Mouse (Mus musculus): ENCODE results near the gene Lrrc28. TPM values are rescaled to one million over a fixed set of nuclear protein-coding genes. Genes with fewer than 3 reads are reported as not detected.

Gene Lrrc28
- total and polyA plus RNA-seq, 3 experiments, result 8.9 to 41.2 (median 16.6) TPM

GRCm38 (mm10) chr7:67466322-67466721, 178.7 kb downstream of the Lrrc28 start:
- Histone ChIP-seq H3K4me1 (ENCODE audit: insufficient read depth, low read depth, low read length) (no peaks in the 10 kb centered on the region), H3K27me3 (ENCODE audit: insufficient read depth, low read length) (no peaks in the 10 kb centered on the region), H3K9me3 (replicated peaks) (no peaks in the 10 kb centered on the region), H3K36me3 (replicated peaks) (no peaks in the 10 kb centered on the region), H3K4me3 (ENCODE audit: low read depth, low read length) (no peak overlapping the region)
- TF ChIP-seq CTCF (IDR thresholded peaks at IDR 0.05; ENCODE audit: low read depth, low read length) (no peak), GATA2 (IDR thresholded peaks at IDR 0.05; ENCODE audit: borderline replicate concordance, low read depth, low read length) (no peak), POLR2AphosphoS5 (IDR thresholded peaks at IDR 0.05; ENCODE audit: insufficient replicate concordance, low read depth, low read length) (no peak), GATA1 (IDR thresholded peaks at IDR 0.05; ENCODE audit: borderline replicate concordance, low read length) (no peak), TAL1 (conservative IDR thresholded peaks at IDR 0.05; ENCODE audit: low read depth, low read length) (no peak)
- no peak for ATAC-seq (ENCODE audit: extremely low read depth, insufficient number of reproducible peaks, low FRiP score, poor library complexity, severe bottlenecking)
- no peak for DNase-seq (ENCODE audit: low spot score)

- no peak for TF ChIP-seq GATA1 (IDR thresholded peaks at IDR 0.05; ENCODE audit: borderline replicate concordance, low read length)
- no peak for TF ChIP-seq GATA2 (IDR thresholded peaks at IDR 0.05; ENCODE audit: borderline replicate concordance, low read depth, low read length)
- TF ChIP-seq CTCF (IDR thresholded peaks at IDR 0.05; ENCODE audit: low read depth, low read length), result no peak
- TF ChIP-seq TAL1 (conservative IDR thresholded peaks at IDR 0.05; ENCODE audit: low read depth, low read length), result no peak
- no peak for TF ChIP-seq POLR2AphosphoS5 (IDR thresholded peaks at IDR 0.05; ENCODE audit: insufficient replicate concordance, low read depth, low read length)
- H3K4me3 ChIP-seq (ENCODE audit: low read depth, low read length), result no peak overlapping the region
- no peaks in the 10 kb centered on the region for H3K27me3 ChIP-seq (ENCODE audit: insufficient read depth, low read length)
- ATAC-seq (ENCODE audit: extremely low read depth, insufficient number of reproducible peaks, low FRiP score, poor library complexity, severe bottlenecking) (no peak), DNase-seq (ENCODE audit: low spot score) (no peak)
- no peaks in the 10 kb centered on the region for H3K9me3 ChIP-seq (replicated peaks)
- H3K36me3 ChIP-seq (replicated peaks), result no peaks in the 10 kb centered on the region
- no peaks in the 10 kb centered on the region for H3K4me1 ChIP-seq (ENCODE audit: insufficient read depth, low read depth, low read length)
These were observed 180.4 kb downstream of the Lrrc28 start for GRCm38 (mm10) chr7:67464633-67465032.

- H3K4me3 ChIP-seq (ENCODE audit: low read depth, low read length), result no peak overlapping the region
- H3K36me3 ChIP-seq (replicated peaks), result no peaks in the 10 kb centered on the region
- H3K27me3 ChIP-seq (ENCODE audit: insufficient read depth, low read length), result no peaks in the 10 kb centered on the region
- no peak for TF ChIP-seq POLR2AphosphoS5 (IDR thresholded peaks at IDR 0.05; ENCODE audit: insufficient replicate concordance, low read depth, low read length)
- no peak for TF ChIP-seq GATA1 (IDR thresholded peaks at IDR 0.05; ENCODE audit: borderline replicate concordance, low read length)
- no peak for TF ChIP-seq TAL1 (conservative IDR thresholded peaks at IDR 0.05; ENCODE audit: low read depth, low read length)
- TF ChIP-seq CTCF (IDR thresholded peaks at IDR 0.05; ENCODE audit: low read depth, low read length), result no peak
- TF ChIP-seq GATA2 (IDR thresholded peaks at IDR 0.05; ENCODE audit: borderline replicate concordance, low read depth, low read length), result no peak
- no peaks in the 10 kb centered on the region for H3K9me3 ChIP-seq (replicated peaks)
- no peaks in the 10 kb centered on the region for H3K4me1 ChIP-seq (ENCODE audit: insufficient read depth, low read depth, low read length)
- ATAC-seq (ENCODE audit: extremely low read depth, insufficient number of reproducible peaks, low FRiP score, poor library complexity, severe bottlenecking) (no peak), DNase-seq (ENCODE audit: low spot score) (no peak)
These were observed 181.5 kb downstream of the Lrrc28 start for GRCm38 (mm10) chr7:67463565-67463964.

Other genes starting within 250 kb of the Lrrc28 start
- 1.1 and 3.3 TPM in 2 replicates for gene Ttc23, start 2.1 kb upstream of the Lrrc28 start, total RNA-seq (2014; fragmentation: Nextera tagmentation)
- 0.70 and 3.9 TPM in 2 replicates for gene Ttc23, start 2.1 kb upstream of the Lrrc28 start, total RNA-seq (2017)
- 0.03 and 0.07 TPM in 2 replicates for gene Ttc23, start 2.1 kb upstream of the Lrrc28 start, polyA plus RNA-seq (2012)
- not detected in 2 replicates for gene Synm, start 114.5 kb upstream of the Lrrc28 start, total RNA-seq (2014; fragmentation: Nextera tagmentation)
- gene Synm, start 114.5 kb upstream of the Lrrc28 start, total RNA-seq (2017), result 0.11 TPM in 1 of 2 replicates, not detected in the other
- gene Synm, start 114.5 kb upstream of the Lrrc28 start, polyA plus RNA-seq (2012), result not detected in 2 replicates